Mouse (Mus musculus): ENCODE measurements around the gene Tspan11. TPM values are rescaled to one million over a fixed set of nuclear protein-coding genes. Genes with fewer than 3 reads are reported as not detected.

The Tspan11 gene
- total and polyA plus RNA-seq, 3 experiments, result 0.05 TPM; not detected in 2

- Histone ChIP-seq H3K36me3 (replicated peaks) (no peaks in the 10 kb centered on the region), H3K4me1 (ENCODE audit: insufficient read depth, low read depth, low read length) (no peaks in the 10 kb centered on the region), H3K9me3 (replicated peaks) (peaks cover 83% of the 10 kb centered on the region), H3K27me3 (ENCODE audit: insufficient read depth, low read length) (no peaks in the 10 kb centered on the region), H3K4me3 (ENCODE audit: low read depth, low read length) (no peak overlapping the region)
- ATAC-seq (ENCODE audit: extremely low read depth, insufficient number of reproducible peaks, low FRiP score, poor library complexity, severe bottlenecking), result no peak
- DNase-seq (ENCODE audit: low spot score), result no peak
- no peak for TF ChIP-seq CTCF (IDR thresholded peaks at IDR 0.05; ENCODE audit: low read depth, low read length)
- no peak for TF ChIP-seq GATA2 (IDR thresholded peaks at IDR 0.05; ENCODE audit: borderline replicate concordance, low read depth, low read length)
- no peak for TF ChIP-seq GATA1 (IDR thresholded peaks at IDR 0.05; ENCODE audit: borderline replicate concordance, low read length)
- no peak for TF ChIP-seq POLR2AphosphoS5 (IDR thresholded peaks at IDR 0.05; ENCODE audit: insufficient replicate concordance, low read depth, low read length)
- TF ChIP-seq TAL1 (conservative IDR thresholded peaks at IDR 0.05; ENCODE audit: low read depth, low read length), result no peak
These were observed 14.3 kb downstream of the Tspan11 start for GRCm38 (mm10) chr6:127901669-127902068.

- DNase-seq (ENCODE audit: low spot score) (no peak), ATAC-seq (ENCODE audit: extremely low read depth, insufficient number of reproducible peaks, low FRiP score, poor library complexity, severe bottlenecking) (no peak)
- Histone ChIP-seq H3K4me1 (ENCODE audit: insufficient read depth, low read depth, low read length) (no peaks in the 10 kb centered on the region), H3K36me3 (replicated peaks) (no peaks in the 10 kb centered on the region), H3K27me3 (ENCODE audit: insufficient read depth, low read length) (no peaks in the 10 kb centered on the region), H3K4me3 (ENCODE audit: low read depth, low read length) (no peak overlapping the region), H3K9me3 (replicated peaks) (peaks cover 80% of the 10 kb centered on the region)
- TF ChIP-seq GATA1 (IDR thresholded peaks at IDR 0.05; ENCODE audit: borderline replicate concordance, low read length) (no peak), CTCF (IDR thresholded peaks at IDR 0.05; ENCODE audit: low read depth, low read length) (no peak), TAL1 (conservative IDR thresholded peaks at IDR 0.05; ENCODE audit: low read depth, low read length) (no peak), POLR2AphosphoS5 (IDR thresholded peaks at IDR 0.05; ENCODE audit: insufficient replicate concordance, low read depth, low read length) (no peak), GATA2 (IDR thresholded peaks at IDR 0.05; ENCODE audit: borderline replicate concordance, low read depth, low read length) (no peak)
These were observed 15.2 kb downstream of the Tspan11 start for GRCm38 (mm10) chr6:127902559-127902958.

GRCm38 (mm10) chr6:127910638-127911037, 23.2 kb downstream of the Tspan11 start:
- ATAC-seq (ENCODE audit: extremely low read depth, insufficient number of reproducible peaks, low FRiP score, poor library complexity, severe bottlenecking) (no peak), DNase-seq (ENCODE audit: low spot score) (no peak)
- TF ChIP-seq CTCF (IDR thresholded peaks at IDR 0.05; ENCODE audit: low read depth, low read length) (no peak), TAL1 (conservative IDR thresholded peaks at IDR 0.05; ENCODE audit: low read depth, low read length) (no peak), GATA1 (IDR thresholded peaks at IDR 0.05; ENCODE audit: borderline replicate concordance, low read length) (no peak), GATA2 (IDR thresholded peaks at IDR 0.05; ENCODE audit: borderline replicate concordance, low read depth, low read length) (no peak), POLR2AphosphoS5 (IDR thresholded peaks at IDR 0.05; ENCODE audit: insufficient replicate concordance, low read depth, low read length) (no peak)
- Histone ChIP-seq H3K4me1 (ENCODE audit: insufficient read depth, low read depth, low read length) (no peaks in the 10 kb centered on the region), H3K4me3 (ENCODE audit: low read depth, low read length) (no peak overlapping the region), H3K36me3 (replicated peaks) (no peaks in the 10 kb centered on the region), H3K9me3 (replicated peaks) (peaks cover 77% of the 10 kb centered on the region), H3K27me3 (ENCODE audit: insufficient read depth, low read length) (no peaks in the 10 kb centered on the region)

- Histone ChIP-seq H3K36me3 (replicated peaks) (no peaks in the 10 kb centered on the region), H3K4me3 (ENCODE audit: low read depth, low read length) (no peak overlapping the region), H3K27me3 (ENCODE audit: insufficient read depth, low read length) (no peaks in the 10 kb centered on the region), H3K9me3 (replicated peaks) (peaks cover 78% of the 10 kb centered on the region), H3K4me1 (ENCODE audit: insufficient read depth, low read depth, low read length) (no peaks in the 10 kb centered on the region)
- TF ChIP-seq GATA1 (IDR thresholded peaks at IDR 0.05; ENCODE audit: borderline replicate concordance, low read length) (no peak), GATA2 (IDR thresholded peaks at IDR 0.05; ENCODE audit: borderline replicate concordance, low read depth, low read length) (no peak), POLR2AphosphoS5 (IDR thresholded peaks at IDR 0.05; ENCODE audit: insufficient replicate concordance, low read depth, low read length) (no peak), TAL1 (conservative IDR thresholded peaks at IDR 0.05; ENCODE audit: low read depth, low read length) (no peak), CTCF (IDR thresholded peaks at IDR 0.05; ENCODE audit: low read depth, low read length) (no peak)
- DNase-seq (ENCODE audit: low spot score) (no peak), ATAC-seq (ENCODE audit: extremely low read depth, insufficient number of reproducible peaks, low FRiP score, poor library complexity, severe bottlenecking) (no peak)
These were observed 24.3 kb downstream of the Tspan11 start for GRCm38 (mm10) chr6:127911687-127912086.

- peak overlapping the region; percentile 24; the same call in 1 of the 2 replicates for H3K4me3 ChIP-seq (ENCODE audit: low read depth, low read length)
- peaks cover 81% of the 10 kb centered on the region for H3K9me3 ChIP-seq (replicated peaks)
- H3K4me1 ChIP-seq (ENCODE audit: insufficient read depth, low read depth, low read length), result no peaks in the 10 kb centered on the region
- no peaks in the 10 kb centered on the region for H3K36me3 ChIP-seq (replicated peaks)
- ATAC-seq (ENCODE audit: extremely low read depth, insufficient number of reproducible peaks, low FRiP score, poor library complexity, severe bottlenecking) (no peak), DNase-seq (ENCODE audit: low spot score) (no peak)
- TF ChIP-seq TAL1 (conservative IDR thresholded peaks at IDR 0.05; ENCODE audit: low read depth, low read length) (no peak), POLR2AphosphoS5 (IDR thresholded peaks at IDR 0.05; ENCODE audit: insufficient replicate concordance, low read depth, low read length) (no peak), GATA2 (IDR thresholded peaks at IDR 0.05; ENCODE audit: borderline replicate concordance, low read depth, low read length) (no peak), CTCF (IDR thresholded peaks at IDR 0.05; ENCODE audit: low read depth, low read length) (no peak), GATA1 (IDR thresholded peaks at IDR 0.05; ENCODE audit: borderline replicate concordance, low read length) (no peak)
- no peaks in the 10 kb centered on the region for H3K27me3 ChIP-seq (ENCODE audit: insufficient read depth, low read length)
These were observed 25.5 kb downstream of the Tspan11 start for GRCm38 (mm10) chr6:127912938-127913337.

GRCm38 (mm10) chr6:127916993-127917392, 29.6 kb downstream of the Tspan11 start:
- Histone ChIP-seq H3K9me3 (replicated peaks) (peaks cover 83% of the 10 kb centered on the region), H3K36me3 (replicated peaks) (no peaks in the 10 kb centered on the region), H3K4me3 (ENCODE audit: low read depth, low read length) (no peak overlapping the region), H3K27me3 (ENCODE audit: insufficient read depth, low read length) (no peaks in the 10 kb centered on the region), H3K4me1 (ENCODE audit: insufficient read depth, low read depth, low read length) (no peaks in the 10 kb centered on the region)
- TF ChIP-seq CTCF (IDR thresholded peaks at IDR 0.05; ENCODE audit: low read depth, low read length) (no peak), GATA1 (IDR thresholded peaks at IDR 0.05; ENCODE audit: borderline replicate concordance, low read length) (no peak), POLR2AphosphoS5 (IDR thresholded peaks at IDR 0.05; ENCODE audit: insufficient replicate concordance, low read depth, low read length) (no peak), GATA2 (IDR thresholded peaks at IDR 0.05; ENCODE audit: borderline replicate concordance, low read depth, low read length) (no peak), TAL1 (conservative IDR thresholded peaks at IDR 0.05; ENCODE audit: low read depth, low read length) (no peak)
- ATAC-seq (ENCODE audit: extremely low read depth, insufficient number of reproducible peaks, low FRiP score, poor library complexity, severe bottlenecking), result no peak; the same call in 1 of the 2 replicates
- no peak for DNase-seq (ENCODE audit: low spot score)

All from G1E (cell line).